Comparison of ENCODE assay signal across 7 mouse cellular contexts in the genomic region with DNA sequence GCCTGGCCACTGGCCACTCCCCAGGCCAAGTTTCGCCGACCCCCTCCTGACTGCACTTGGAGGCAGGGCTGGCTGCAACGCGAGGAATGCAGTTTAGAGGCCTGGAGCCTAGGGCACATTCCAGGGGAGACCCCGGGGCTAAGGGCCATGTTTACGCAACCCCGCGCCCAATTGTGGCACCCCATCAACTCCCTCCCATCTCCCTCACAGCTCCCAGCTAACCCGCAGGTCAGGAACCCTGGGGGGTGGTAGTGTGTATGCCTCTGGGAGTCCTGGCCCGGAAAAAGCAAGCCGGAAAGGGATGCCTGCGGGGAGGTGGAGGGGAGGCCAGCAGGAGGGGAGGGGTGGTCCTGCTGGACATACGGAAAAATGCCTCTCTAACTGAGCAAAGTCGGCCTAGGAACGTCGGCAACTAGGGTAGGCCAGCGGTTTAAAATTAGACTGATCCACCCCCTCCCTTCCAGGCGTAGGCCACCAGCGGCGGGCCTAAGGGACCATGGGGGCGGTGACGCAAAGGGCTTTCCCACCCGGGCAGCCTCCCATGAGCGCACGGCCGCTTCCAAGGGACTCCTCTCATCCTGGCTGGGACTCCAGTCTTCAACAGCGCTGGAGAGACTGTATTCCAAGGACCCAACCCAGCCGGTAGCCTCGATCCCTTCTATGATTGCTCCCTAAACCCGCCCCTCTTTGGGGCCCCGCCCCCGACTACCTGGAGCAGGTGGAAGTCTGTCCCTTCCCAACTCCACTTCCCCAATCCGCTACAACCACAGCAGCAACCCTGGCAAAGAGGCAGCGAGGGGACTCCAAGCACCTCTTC. TPM values are rescaled to one million over a fixed set of nuclear protein-coding genes. Genes with fewer than 3 reads are reported as not detected.
DNase-seq lines count a peak whose midpoint lies in the region; ATAC-seq and TF ChIP-seq lines count a peak whose summit lies in the region.

No protein-coding gene starts in this region.

- no peak overlapping the region; the same call in 1 of the 2 replicates for H3K27ac ChIP-seq in bone marrow, adult 2 months (ENCODE audit: control insufficient read depth, insufficient read depth, low read depth, low read length, poor library complexity)
- peak overlapping the region; percentile 65; the same call in 1 of the 2 replicates for H3K27ac ChIP-seq in forebrain, embryonic 13.5 days
- H3K27ac ChIP-seq in stomach, embryonic 16.5 days (ENCODE audit: low read length): peak overlapping the region; percentile 85

- no peak for TF ChIP-seq CTCF in bone marrow, adult 2 months (IDR thresholded peaks at IDR 0.05; ENCODE audit: control insufficient read depth, insufficient read depth, low read length)

- H3K4me1 ChIP-seq in bone marrow, adult 2 months (ENCODE audit: control insufficient read depth, insufficient read depth, low read length): no peaks in the 10 kb centered on the region; the same call in 1 of the 2 replicates
- H3K4me1 ChIP-seq in forebrain, embryonic 13.5 days: peaks cover 42% of the 10 kb centered on the region
- H3K4me1 ChIP-seq in stomach, embryonic 16.5 days (ENCODE audit: control insufficient read depth, insufficient read depth, low read length): peaks cover 44% of the 10 kb centered on the region

- intact Hi-C loops in heart, postnatal 36 days (cut with DNase I): loop anchor here (2.0 kb wide), 1 partner anchor 20 kb away; a partner anchor contains a TSS
- intact Hi-C loops in left cerebral cortex, postnatal 25 days (cut with DNase I): no loop called here

- H3K36me3 ChIP-seq in forebrain, embryonic 13.5 days (ENCODE audit: poor library complexity, severe bottlenecking): no peaks in the 10 kb centered on the region
- H3K36me3 ChIP-seq in stomach, embryonic 16.5 days (ENCODE audit: control insufficient read depth, insufficient read depth, low read length): no peaks in the 10 kb centered on the region

- peak overlapping the region; percentile 81 for H3K9ac ChIP-seq in forebrain, embryonic 13.5 days
- H3K9ac ChIP-seq in stomach, embryonic 16.5 days (ENCODE audit: low read length): peak overlapping the region; percentile 82

- H3K27me3 ChIP-seq in forebrain, embryonic 13.5 days: peaks cover 10% of the 10 kb centered on the region; the same call in 1 of the 2 replicates
- peaks cover 6% of the 10 kb centered on the region; the same call in 1 of the 2 replicates for H3K27me3 ChIP-seq in stomach, embryonic 16.5 days (ENCODE audit: control insufficient read depth, insufficient read depth, low read length)

- H3K4me2 ChIP-seq in forebrain, embryonic 13.5 days: peak overlapping the region; percentile 96
- peak overlapping the region; percentile 95 for H3K4me2 ChIP-seq in stomach, embryonic 16.5 days (ENCODE audit: low read depth, low read length)

- H3K9me3 ChIP-seq in forebrain, embryonic 13.5 days (replicated peaks): no peaks in the 10 kb centered on the region
- no peaks in the 10 kb centered on the region for H3K9me3 ChIP-seq in stomach, embryonic 16.5 days (replicated peaks; ENCODE audit: control insufficient read depth, low read length)

- peak; percentile 5 for ATAC-seq in forebrain, embryonic 13.5 days
- peak; percentile 26 for ATAC-seq in stomach, embryonic 16.5 days (ENCODE audit: insufficient read depth, low FRiP score)

- TF ChIP-seq POLR2A in bone marrow, adult 2 months (IDR thresholded peaks at IDR 0.05; ENCODE audit: borderline replicate concordance, control insufficient read depth, low read depth, low read length): no peak

- peak; percentile 75 for DNase-seq in NIH3T3 (ENCODE audit: low read depth)
- DNase-seq in heart, postnatal 36 days: peak; percentile 72 to 79
- DNase-seq in left cerebral cortex, postnatal 25 days (ENCODE audit: low spot score in 2 of 2): peak; percentile 21 to 60
- DNase-seq in mesoderm, embryonic 11.5 days (ENCODE audit: low read depth, low spot score): peak; percentile 66

- 7% methylated on average over 34 of the region's 34 CpGs for WGBS in bone marrow, adult 2 months
- WGBS in forebrain, embryonic 13.5 days: 2% methylated on average over 34 of the region's 34 CpGs
- 2% methylated on average over 34 of the region's 34 CpGs for WGBS in stomach, embryonic 16.5 days

- H3K4me3 ChIP-seq in bone marrow, adult 2 months (replicated peaks; ENCODE audit: control insufficient read depth, low read depth, low read length): peak overlapping the region; percentile 91
- H3K4me3 ChIP-seq in forebrain, embryonic 13.5 days: peak overlapping the region; percentile 76
- H3K4me3 ChIP-seq in stomach, embryonic 16.5 days (replicated peaks; ENCODE audit: low read length): peak overlapping the region; percentile 83

RNA-seq across cellular contexts. Expression of a gene that starts 0.9 kb away (rescaled TPM):
- 24.6 and 66.3 TPM in 2 replicates for polyA plus RNA-seq in bone marrow, adult 2 months (2011; ENCODE audit: insufficient read depth, insufficient read length, low replicate concordance, missing spikeins)
- 0.81 and 0.97 TPM in 2 replicates for polyA plus RNA-seq in forebrain, embryonic 13.5 days (2015; fragmentation: Nextera tagmentation; extraction: Ambion mirVana)
- total RNA-seq in heart, postnatal 36 days (2021): 1 to 10 TPM; 6.5 to 9.6 TPM
- total RNA-seq in left cerebral cortex, postnatal 25 days (2021): 1 to 10 TPM; 2.5 to 3.2 TPM
- 2.2 and 2.5 TPM in 2 replicates for polyA plus RNA-seq in stomach, embryonic 16.5 days (2015; fragmentation: Nextera tagmentation; extraction: Ambion mirVana)

RNA-seq across cellular contexts. Expression of a gene that starts 1.8 kb away (rescaled TPM):
- polyA plus RNA-seq in bone marrow, adult 2 months (2011; ENCODE audit: insufficient read depth, insufficient read length, low replicate concordance, missing spikeins): 3.7 and 7.8 TPM in 2 replicates
- 4.6 and 5.0 TPM in 2 replicates for polyA plus RNA-seq in forebrain, embryonic 13.5 days (2015; fragmentation: Nextera tagmentation; extraction: Ambion mirVana)
- under 1 TPM; 0.44 to 0.62 TPM for total RNA-seq in heart, postnatal 36 days (2021)
- total RNA-seq in left cerebral cortex, postnatal 25 days (2021): 10 to 100 TPM; 39.1 to 42.6 TPM
- polyA plus RNA-seq in stomach, embryonic 16.5 days (2015; fragmentation: Nextera tagmentation; extraction: Ambion mirVana): 1.5 and 1.7 TPM in 2 replicates

RNA-seq across cellular contexts. Expression of a gene that starts 20.7 kb away (rescaled TPM):
- 81.6 and 140 TPM in 2 replicates for polyA plus RNA-seq in bone marrow, adult 2 months (2011; ENCODE audit: insufficient read depth, insufficient read length, low replicate concordance, missing spikeins)
- 107 and 109 TPM in 2 replicates for polyA plus RNA-seq in forebrain, embryonic 13.5 days (2015; fragmentation: Nextera tagmentation; extraction: Ambion mirVana)
- total RNA-seq in heart, postnatal 36 days (2021): 10 to 100 TPM; 22.1 to 24.0 TPM
- 10 to 100 TPM; 39.8 to 41.7 TPM for total RNA-seq in left cerebral cortex, postnatal 25 days (2021)
- 124 and 131 TPM in 2 replicates for polyA plus RNA-seq in stomach, embryonic 16.5 days (2015; fragmentation: Nextera tagmentation; extraction: Ambion mirVana)

RNA-seq across cellular contexts. Expression of a gene that starts 20.7 kb away (rescaled TPM):
- 7.8 and 19.9 TPM in 2 replicates for polyA plus RNA-seq in bone marrow, adult 2 months (2011; ENCODE audit: insufficient read depth, insufficient read length, low replicate concordance, missing spikeins)
- 0.61 and 0.94 TPM in 2 replicates for polyA plus RNA-seq in forebrain, embryonic 13.5 days (2015; fragmentation: Nextera tagmentation; extraction: Ambion mirVana)
- 1 to 10 TPM; 1.2 to 1.3 TPM for total RNA-seq in heart, postnatal 36 days (2021)
- total RNA-seq in left cerebral cortex, postnatal 25 days (2021): 1 to 10 TPM; 5.1 to 5.2 TPM
- 2.1 and 2.4 TPM in 2 replicates for polyA plus RNA-seq in stomach, embryonic 16.5 days (2015; fragmentation: Nextera tagmentation; extraction: Ambion mirVana)

RNA-seq across cellular contexts. Expression of a gene that starts 26.3 kb away (rescaled TPM):
- not detected in 2 replicates for polyA plus RNA-seq in bone marrow, adult 2 months (2011; ENCODE audit: insufficient read depth, insufficient read length, low replicate concordance, missing spikeins)
- 0.85 and 1.1 TPM in 2 replicates for polyA plus RNA-seq in forebrain, embryonic 13.5 days (2015; fragmentation: Nextera tagmentation; extraction: Ambion mirVana)
- total RNA-seq in heart, postnatal 36 days (2021): not detected
- 1 to 10 TPM; 3.1 to 4.6 TPM for total RNA-seq in left cerebral cortex, postnatal 25 days (2021)
- polyA plus RNA-seq in stomach, embryonic 16.5 days (2015; fragmentation: Nextera tagmentation; extraction: Ambion mirVana): 0.11 and 0.22 TPM in 2 replicates
